In genomic region chr5:135705383-135705782, GRCm38 (mm10) we compare ENCODE assay signal across 18 mouse cellular contexts. TPM values are rescaled to one million over a fixed set of nuclear protein-coding genes. Genes with fewer than 3 reads are reported as not detected.
A peak's percentile ranks its signal among the peaks of the same experiment; 100 is the strongest.
DNase-seq lines count a peak whose midpoint lies in the region; TF ChIP-seq lines count a peak whose summit lies in the region.
"Had no signal": no experiment of that assay in that cellular context is flagged by ENCODE, and none has a peak within 500 bp of the region (broad histone marks: within the 10 kb centered on the region; RNA-seq: fewer than 3 reads in every experiment).

No protein-coding gene starts in this region.

- H3K4me2 ChIP-seq in myocyte (ENCODE audit: low read depth), result no peak overlapping the region

- TF ChIP-seq POLR2A in myocyte (IDR thresholded peaks at IDR 0.05; ENCODE audit: insufficient read length, low read depth), result no peak

- intact Hi-C loops in heart, postnatal 36 days (cut with DNase I), result no loop called here
- intact Hi-C loops in left cerebral cortex, postnatal 25 days (cut with DNase I), result no loop called here
- intact Hi-C loops in gastrocnemius, postnatal 14 days (cut with DNase I; ENCODE audit: low total_unique reads), result no loop called here

- no peak overlapping the region for H3ac ChIP-seq in myocyte (ENCODE audit: control insufficient read depth, insufficient read length)

- no peaks in the 10 kb centered on the region for H3K27me3 ChIP-seq in myocyte (ENCODE audit: control insufficient read depth, insufficient read depth, insufficient read length)
- H3K27me3 ChIP-seq: CH12.LX, Patski had no signal

- WGBS in macrophage (ENCODE audit: missing documents), result 23% methylated on average over 4 of the region's 4 CpGs

- H3K36me3 ChIP-seq in macrophage (ENCODE audit: inconsistent target) (peaks cover 22% of the 10 kb centered on the region; the same call in 1 of the 2 replicates), myocyte (ENCODE audit: control insufficient read depth, insufficient read depth) (no peaks in the 10 kb centered on the region)

- peak; percentile 89 for DNase-seq in heart, adult 11 months
- DNase-seq in heart, postnatal 36 days, result no peak
- DNase-seq in left cerebral cortex, postnatal 25 days (ENCODE audit: low spot score in 2 of 2), result no peak
- DNase-seq in gastrocnemius, postnatal 14 days, result no peak
- DNase-seq: adrenal gland, adult 2 months; adrenal gland, adult 8-10 months; adrenal gland, postnatal 10 days; adrenal gland, postnatal 14 days; adrenal gland, postnatal 25 days; adrenal gland, postnatal 36 days; B cell, adult 2 months; cerebellum, adult 11 months; cerebellum, adult 11-12 months; cerebellum, adult 18-20 months had no signal

- no peak overlapping the region for H3K4me3 ChIP-seq in macrophage (ENCODE audit: inconsistent target)
- no peak overlapping the region for H3K4me3 ChIP-seq in myocyte

- H3K27ac ChIP-seq in macrophage, result peak overlapping the region; percentile 98

- H3K79me2 ChIP-seq in macrophage (ENCODE audit: inconsistent target) (peaks cover 85% of the 10 kb centered on the region), myocyte (ENCODE audit: control insufficient read depth, insufficient read depth) (peaks cover 48% of the 10 kb centered on the region)

TF ChIP-seq in myocyte, 11 proteins besides CTCF, POLR2A, EP300 and RAD21:
- TF ChIP-seq USF1 (IDR thresholded peaks at IDR 0.05; ENCODE audit: low read depth), result no peak
- no peak for TF ChIP-seq SRF (IDR thresholded peaks at IDR 0.05; ENCODE audit: control insufficient read depth, insufficient read length, low read depth)
- no peak for TF ChIP-seq MAX (IDR thresholded peaks at IDR 0.05; ENCODE audit: low read depth)
- no peak for TF ChIP-seq TCF12 (IDR thresholded peaks at IDR 0.05; ENCODE audit: insufficient read depth, poor library complexity, severe bottlenecking)
- no peak for TF ChIP-seq E2F4 (IDR thresholded peaks at IDR 0.05; ENCODE audit: insufficient read depth)
- no peak for TF ChIP-seq REST (IDR thresholded peaks at IDR 0.05; ENCODE audit: insufficient read depth, insufficient read length)
- peak in 1 of 3 experiments; percentile 71 for TF ChIP-seq MYOD1 (IDR thresholded peaks at IDR 0.05; ENCODE audit: control insufficient read depth in 1 of 3, insufficient read length in 2 of 3, low read depth in 2 of 3)
- TF ChIP-seq CEBPB (IDR thresholded peaks at IDR 0.05; ENCODE audit: insufficient read depth, poor library complexity, severe bottlenecking), result no peak
- peak in 2 of 3 experiments; percentile 32 to 51 for TF ChIP-seq MYOG (IDR thresholded peaks at IDR 0.05; ENCODE audit: control insufficient read depth in 1 of 3, insufficient read depth in 1 of 3, insufficient read length in 2 of 3, low read depth in 2 of 3)
- TF ChIP-seq POLR2AphosphoS2 (IDR thresholded peaks at IDR 0.05; ENCODE audit: insufficient read length, low read depth), result no peak

RNA-seq across cellular contexts. Expression of gene Por, which starts 35.5 kb away (rescaled TPM):
- 10 to 100 TPM; 69.8 to 76.4 TPM for total RNA-seq in heart, postnatal 36 days (2021)
- 100 to 1,000 TPM in 25 of 26 experiments, 10 to 100 TPM in 1; 41.6 to 535 (median 288) TPM for total RNA-seq in macrophage (2018; cell fraction: chromatin; rRNA removed)
- 100 to 1,000 TPM; 293 to 583 (median 414) TPM for total RNA-seq in macrophage (2018; cell fraction: cytosol; rRNA removed)
- total RNA-seq in macrophage (2018; cell fraction: nucleus; rRNA removed), result 100 to 1,000 TPM; 124 to 641 (median 427) TPM
- polyA plus RNA-seq in macrophage (2018) (256 to 2,039 TPM (median 562 TPM) in 3 replicates), myocyte (2012; fragmentation: generic; extraction: Trizol) (90.6 TPM)
- 10 to 100 TPM; 84.4 to 91.2 TPM for total RNA-seq in left cerebral cortex, postnatal 25 days (2021)
- total RNA-seq in gastrocnemius, postnatal 14 days (2021), result 10 to 100 TPM; 18.7 to 19.4 TPM

RNA-seq across cellular contexts. Expression of gene Tmem120a, which starts 38.9 kb away (rescaled TPM):
- 10 to 100 TPM; 12.9 to 18.3 TPM for total RNA-seq in heart, postnatal 36 days (2021)
- 10 to 100 TPM in 21 of 26 experiments, 1 to 10 TPM in 5; 4.8 to 32.9 (median 14.6) TPM for total RNA-seq in macrophage (2018; cell fraction: chromatin; rRNA removed)
- 10 to 100 TPM; 36.8 to 57.4 (median 46.8) TPM for total RNA-seq in macrophage (2018; cell fraction: cytosol; rRNA removed)
- total RNA-seq in macrophage (2018; cell fraction: nucleus; rRNA removed), result 10 to 100 TPM in 24 of 26 experiments, 1 to 10 TPM in 2; 8.5 to 39.3 (median 19.6) TPM
- 34.9 to 76.8 TPM (median 42.6 TPM) in 3 replicates for polyA plus RNA-seq in macrophage (2018)
- polyA plus RNA-seq in myocyte (2012; fragmentation: generic; extraction: Trizol), result 32.7 TPM
- 10 to 100 TPM; 13.5 to 18.7 TPM for total RNA-seq in left cerebral cortex, postnatal 25 days (2021)
- 1 to 10 TPM; 3.8 to 5.2 TPM for total RNA-seq in gastrocnemius, postnatal 14 days (2021)
